Mouse (Mus musculus) limb, embryonic 11.5 days (tissue): Measurements from ENCODE around the gene Stk16. TPM values are rescaled to one million over a fixed set of nuclear protein-coding genes. Genes with fewer than 3 reads are reported as not detected.

Experiments used
- ATAC-seq: fragments of 200-750 bp; cut with Nextera tagmentation; 2 replicates; pipeline ENCODE4 v1.8.0; 2017; ENCODE audit warnings: low read depth; ENCODE audit not compliant: insufficient number of reproducible peaks, low FRiP score, low TSS enrichment
- DNase-seq: peaks from one replicate; pipeline ENCODE4 v3.0.0-alpha.2; 2015; ENCODE audit warnings: low spot score
- H3K27ac ChIP-seq: fragments of 300-500 bp; sonication (generic); replicated peaks from 2 replicates; pipeline ENCODE4 v1.5.1; 2014; ENCODE audit warnings: low read depth, mild to moderate bottlenecking, low read length
- H3K27me3 ChIP-seq: fragments of 300-500 bp; sonication (generic); 2 replicates; pipeline ENCODE4 v1.6.1; 2014; ENCODE audit warnings: mild to moderate bottlenecking, low read length, mixed read lengths; ENCODE audit not compliant: control insufficient read depth, insufficient read depth
- H3K36me3 ChIP-seq: fragments of 300-500 bp; sonication (generic); 2 replicates; pipeline ENCODE4 v1.6.1; 2014; ENCODE audit warnings: mild to moderate bottlenecking, low read length, moderate library complexity, mixed read lengths; ENCODE audit not compliant: control insufficient read depth, insufficient read depth
- H3K4me1 ChIP-seq: fragments of 300-500 bp; sonication (generic); 2 replicates; pipeline ENCODE4 v1.6.1; 2014; ENCODE audit warnings: low read length, mixed read lengths; ENCODE audit not compliant: control insufficient read depth, insufficient read depth
- H3K4me2 ChIP-seq: fragments of 300-500 bp; sonication (generic); 2 replicates; pipeline ENCODE4 v1.6.1; 2014; ENCODE audit warnings: low read depth, mild to moderate bottlenecking, moderate library complexity; ENCODE audit not compliant: severe bottlenecking
- H3K4me3 ChIP-seq: fragments of 300-500 bp; sonication (generic); 2 replicates; pipeline ENCODE4 v1.5.1; 2014; ENCODE audit warnings: low read depth, low read length
- H3K9ac ChIP-seq: fragments of 300-500 bp; sonication (generic); 2 replicates; pipeline ENCODE4 v1.6.1; 2014; ENCODE audit warnings: mild to moderate bottlenecking, low read length
- H3K9me3 ChIP-seq: fragments of 300-500 bp; sonication (generic); 2 replicates; pipeline ENCODE4 v1.6.1; 2016; ENCODE audit warnings: low read length; ENCODE audit not compliant: control insufficient read depth
- WGBS: fragments of 180-500 bp; shearing (Covaris S2); extraction: QIAGEN DNeasy Blood & Tissue Kit; methylation state at CpG from one replicate; pipeline ENCODE4 v1.1.7; 2014; 5-methylcytosine and 5-hydroxymethylcytosine counted together
- microRNA-seq: library from miRNA; unstranded; fragments of <30 nt; microRNA quantifications from one replicate; pipeline ENCODE4, GENCODE M21; 2016
- polyA plus RNA-seq: library from polyadenylated mRNA; unstranded; fragments of >200 nt; fragmentation: Nextera tagmentation; extraction: Ambion mirVana; gene quantifications from 2 replicates; pipeline ENCODE4 v1.2.1, GENCODE M21; 2014

Stk16 gene
- polyA plus RNA-seq, 1 experiment from 2014 or later, result 132 TPM

DNA sequence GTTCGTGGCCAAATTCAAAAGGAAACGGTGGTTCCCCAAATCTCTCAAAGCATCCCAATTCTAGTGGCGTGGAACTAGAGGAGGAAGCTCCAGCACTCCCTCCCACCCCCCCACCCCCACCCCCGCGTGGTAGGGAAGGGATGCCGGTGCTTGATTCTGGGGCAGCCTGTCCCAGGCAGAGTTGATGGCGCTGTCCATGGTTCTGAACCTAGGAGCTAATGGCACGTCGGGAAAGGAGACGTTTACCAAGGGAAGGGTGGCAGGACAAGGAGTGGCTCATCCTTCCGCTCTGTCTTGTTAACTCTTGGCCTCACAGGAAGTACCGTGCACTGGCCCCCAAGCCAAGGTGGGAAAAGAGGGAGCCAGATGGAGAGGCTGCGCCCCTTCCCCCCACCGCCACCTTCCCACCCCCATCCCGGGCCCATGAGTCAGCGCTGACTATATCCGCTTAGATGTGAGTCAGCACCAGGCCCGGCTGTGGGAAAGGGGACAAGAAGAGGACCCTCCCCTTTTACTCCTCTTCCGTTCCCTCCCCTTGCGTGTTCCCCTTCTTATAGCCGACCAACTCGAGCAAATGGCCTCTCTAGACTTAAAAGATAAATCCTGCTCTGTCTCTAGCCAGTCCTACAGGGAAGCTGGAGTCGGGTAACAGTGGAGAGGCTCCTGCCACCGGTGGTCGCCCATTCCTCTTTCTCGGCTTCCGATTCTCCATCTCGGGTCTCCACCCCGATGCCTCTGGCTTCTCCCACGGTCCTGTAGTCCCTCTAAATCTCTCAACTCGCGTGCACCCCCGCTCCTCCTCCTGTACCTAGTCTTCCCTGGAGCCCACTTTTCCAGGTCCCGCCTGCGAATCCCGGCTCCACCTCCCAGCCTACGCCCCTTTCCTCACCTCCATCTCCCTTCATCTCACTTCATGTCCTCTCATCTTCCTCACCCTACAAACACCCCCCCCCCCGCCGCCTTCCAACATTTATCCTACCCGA, 52.6 kb downstream of the Stk16 start:
- H3K4me2 ChIP-seq, result no peak overlapping the region
- WGBS, result 2% methylated on average over 40 of the region's 40 CpGs

DNA sequence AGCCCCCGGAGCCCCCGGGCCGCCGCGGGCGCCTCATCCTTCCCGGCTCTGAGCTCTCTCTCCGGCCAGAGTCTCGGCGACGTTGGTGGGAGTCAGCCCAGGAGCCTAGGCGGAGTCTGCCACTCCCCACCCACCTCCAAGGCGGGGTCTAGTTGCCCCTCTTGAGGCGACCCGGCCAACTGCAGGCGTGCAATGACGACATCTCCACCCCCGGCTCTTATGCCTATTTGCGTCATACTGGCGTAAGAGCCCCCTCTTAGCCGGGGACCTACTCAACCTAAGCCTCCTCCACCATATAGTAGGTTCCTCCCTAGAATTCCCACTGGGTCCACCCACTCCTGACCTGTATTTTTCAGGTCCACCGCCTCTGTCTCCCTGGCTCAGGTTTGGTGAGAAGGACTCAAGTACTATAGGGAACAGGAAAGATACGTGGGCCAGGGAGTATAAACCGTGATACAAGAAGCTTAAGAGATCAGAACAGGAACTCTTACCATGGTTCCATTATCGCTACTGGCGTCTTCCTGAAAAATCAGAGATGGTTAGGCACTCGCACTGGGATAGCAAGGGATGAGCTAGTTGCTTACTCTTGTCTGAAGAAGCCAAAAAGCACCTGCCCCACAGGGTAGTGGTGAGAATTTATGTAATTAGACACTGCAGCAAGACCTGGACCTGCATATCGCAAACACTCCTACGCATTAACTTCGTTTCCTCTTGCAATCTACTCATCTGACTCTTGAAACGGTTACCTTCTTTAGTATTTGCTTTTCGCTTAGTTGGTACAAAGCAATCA, 53.6 kb downstream of the Stk16 start, which contains the start of gene Ptprn:
Gene Ptprn, minus strand, starts transcription at position 412 of the 790 bp plus-strand sequence.
- H3K27me3 ChIP-seq, result peaks cover 31% of the 10 kb centered on the region
- no peaks in the 10 kb centered on the region for H3K4me1 ChIP-seq
- H3K9me3 ChIP-seq, result no peaks in the 10 kb centered on the region
- H3K4me3 ChIP-seq, result no peak within 1 kb of the TSS
- no peaks in the 10 kb centered on the region for H3K36me3 ChIP-seq
- H3K9ac ChIP-seq, result no peak within 1 kb of the TSS
- DNase-seq (no peak), ATAC-seq (no peak)
- H3K27ac ChIP-seq, result no peak within 1 kb of the TSS
- 11% methylated on average over 32 of the region's 32 CpGs for WGBS
- no peak within 1 kb of the TSS for H3K4me2 ChIP-seq

More for the DNA sequence above, 52.6 kb downstream of the Stk16 start:
- Histone ChIP-seq H3K9ac (no peak overlapping the region), H3K4me1 (no peaks in the 10 kb centered on the region), H3K36me3 (no peaks in the 10 kb centered on the region), H3K27ac (no peak overlapping the region), H3K9me3 (no peaks in the 10 kb centered on the region), H3K4me3 (no peak overlapping the region), H3K27me3 (peaks cover 31% of the 10 kb centered on the region)
- DNase-seq, result peak; percentile 90
- no peak for ATAC-seq

Small RNA genes within 50 kb of the gene (microRNA-seq; reads per million reads assigned to microRNA genes)
- not detected for gene Gm27943

Other genes with a start within 250 kb of the Stk16 start
- 11.2 and 12.7 TPM in 2 replicates for gene Nhej1, start 85.6 kb upstream of the Stk16 start, polyA plus RNA-seq
- not detected in 2 replicates for gene Slc23a3, start 76.9 kb upstream of the Stk16 start, polyA plus RNA-seq
- 37.9 and 38.1 TPM in 2 replicates for gene Cnppd1, start 68.1 kb upstream of the Stk16 start, polyA plus RNA-seq
- 30.4 and 32.6 TPM in 2 replicates for gene Retreg2, start 68.1 kb upstream of the Stk16 start, polyA plus RNA-seq
- gene Zfand2b, start 42.2 kb upstream of the Stk16 start, polyA plus RNA-seq, result 30.2 and 31.3 TPM in 2 replicates
- gene Abcb6, start 30.4 kb upstream of the Stk16 start, polyA plus RNA-seq, result 24.8 and 28.1 TPM in 2 replicates
- gene Ankzf1, start 18.7 kb upstream of the Stk16 start, polyA plus RNA-seq, result 17.5 and 19.7 TPM in 2 replicates
- 15.1 and 18.0 TPM in 2 replicates for gene Atg9a, start 18.6 kb upstream of the Stk16 start, polyA plus RNA-seq
- 17.7 and 18.5 TPM in 2 replicates for gene Glb1l, start within 50 bp of the Stk16 start, polyA plus RNA-seq
- gene Tuba4a, start 9.0 kb downstream of the Stk16 start, polyA plus RNA-seq, result 14.0 and 16.4 TPM in 2 replicates
- not detected in 2 replicates for gene A630095N17Rik, start 21.3 kb downstream of the Stk16 start, polyA plus RNA-seq
- gene Dnajb2, start 25.6 kb downstream of the Stk16 start, polyA plus RNA-seq, result 16.9 and 17.6 TPM in 2 replicates
- gene Ptprn, start 53.7 kb downstream of the Stk16 start, polyA plus RNA-seq, result 0.16 and 0.17 TPM in 2 replicates
- not detected in 2 replicates for gene Resp18, start 67.6 kb downstream of the Stk16 start, polyA plus RNA-seq
- 112 TPM in 2 replicates for gene Dnpep, start 107.2 kb downstream of the Stk16 start, polyA plus RNA-seq
- gene Des, start 149.5 kb downstream of the Stk16 start, polyA plus RNA-seq, result 5.0 and 5.3 TPM in 2 replicates
- gene Speg, start 164.5 kb downstream of the Stk16 start, polyA plus RNA-seq, result 32.9 and 33.6 TPM in 2 replicates
- gene Gmppa, start 225.1 kb downstream of the Stk16 start, polyA plus RNA-seq, result 44.9 and 49.9 TPM in 2 replicates
- 0.07 and 0.13 TPM in 2 replicates for gene Asic4, start 239.6 kb downstream of the Stk16 start, polyA plus RNA-seq